Comparison of ENCODE assay signal across 16 mouse cellular contexts in the genomic region with DNA sequence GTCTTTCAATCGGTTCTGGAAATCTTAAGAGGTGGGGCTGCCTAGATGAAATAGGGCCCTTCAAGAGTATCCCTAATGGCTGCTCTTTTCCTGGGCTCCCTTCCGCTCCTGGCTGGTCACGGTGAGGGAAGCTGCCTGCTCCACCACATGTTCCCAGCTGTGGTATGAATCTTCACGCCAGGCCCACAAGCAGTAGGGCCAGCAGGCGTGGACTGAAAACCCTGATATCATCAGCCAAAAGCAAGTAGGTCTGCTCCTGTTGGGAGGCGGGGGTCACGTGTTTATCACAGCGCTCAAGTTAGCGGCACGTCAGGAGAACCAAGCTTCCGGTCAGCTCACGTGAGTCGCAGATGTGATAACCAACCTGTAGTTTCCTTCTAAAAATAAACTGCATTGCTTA.
"Had no signal": no experiment of that assay in that cellular context is flagged by ENCODE, and none has a peak within 500 bp of the region (broad histone marks: within the 10 kb centered on the region; RNA-seq: fewer than 3 reads in every experiment).

No protein-coding gene starts in this region.

- H3K27ac ChIP-seq: kidney, postnatal 0 days; layer of hippocampus, adult 2 months; limb, embryonic 12.5 days; liver, embryonic 13.5 days; midbrain, embryonic 10.5 days; neural tube, embryonic 15.5 days; stomach, postnatal 0 days had no signal

- DNase-seq: kidney, postnatal 36 days; liver; liver, embryonic 13.5 days; liver, postnatal 0 days; midbrain, embryonic 14.5 days; right cerebral cortex, adult 18-20 months; right cerebral cortex, postnatal 25 days; thymus, adult 2 months; thymus, postnatal 25 days had no signal

- H3K36me3 ChIP-seq: limb, embryonic 12.5 days; liver, embryonic 13.5 days; midbrain, embryonic 10.5 days; neural tube, embryonic 15.5 days had no signal

- H3K9me3 ChIP-seq: neural tube, embryonic 15.5 days had no signal

- H3K4me2 ChIP-seq: limb, embryonic 12.5 days; liver, embryonic 13.5 days; neural tube, embryonic 15.5 days had no signal

- H3K4me1 ChIP-seq: midbrain, embryonic 10.5 days; neural tube, embryonic 15.5 days had no signal

- H3K4me3 ChIP-seq: layer of hippocampus, adult 2 months; limb, embryonic 12.5 days; liver, embryonic 13.5 days; midbrain, embryonic 10.5 days; myocyte; neural tube, embryonic 15.5 days had no signal

- H3K9ac ChIP-seq: limb, embryonic 12.5 days; liver, embryonic 13.5 days; liver, postnatal 0 days; neural tube, embryonic 15.5 days had no signal

- H3K27me3 ChIP-seq: limb, embryonic 12.5 days; liver, embryonic 13.5 days; neural tube, embryonic 15.5 days had no signal

- ATAC-seq: liver, postnatal 0 days had no signal
